Mouse (Mus musculus): Measurements from ENCODE around the gene Icam2. TPM values are rescaled to one million over a fixed set of nuclear protein-coding genes. Genes with fewer than 3 reads are reported as not detected.

Icam2 gene
- polyA plus RNA-seq, 1 experiment from 2014 or later: 41.6 TPM

- Histone ChIP-seq H3K9me3 (ENCODE audit: control insufficient read depth, low read length) (no peaks in the 10 kb centered on the region), H3K27me3 (replicated peaks; ENCODE audit: control insufficient read depth, insufficient read depth, low read length) (no peaks in the 10 kb centered on the region), H3K27ac (ENCODE audit: low read depth) (no peak overlapping the region), H3K36me3 (ENCODE audit: control insufficient read depth, insufficient read depth, low read length) (peaks cover 8% of the 10 kb centered on the region; the same call in 1 of the 2 replicates), H3K4me1 (replicated peaks; ENCODE audit: control insufficient read depth, insufficient read depth, low read length) (no peaks in the 10 kb centered on the region), H3K4me2 (ENCODE audit: low read length) (no peak overlapping the region), H3K9ac (ENCODE audit: low read length) (no peak overlapping the region), H3K4me3 (ENCODE audit: low read depth, low read length) (no peak overlapping the region)
- no peak for ATAC-seq (replicated peaks; ENCODE audit: low FRiP score, low TSS enrichment, low read depth)
- no peak for DNase-seq (ENCODE audit: low spot score)
- 65% methylated on average over 9 of the region's 9 CpGs for WGBS
Measured at GRCm38 (mm10) chr11:106419262-106420102, 31.6 kb upstream of the Icam2 start.

DNA sequence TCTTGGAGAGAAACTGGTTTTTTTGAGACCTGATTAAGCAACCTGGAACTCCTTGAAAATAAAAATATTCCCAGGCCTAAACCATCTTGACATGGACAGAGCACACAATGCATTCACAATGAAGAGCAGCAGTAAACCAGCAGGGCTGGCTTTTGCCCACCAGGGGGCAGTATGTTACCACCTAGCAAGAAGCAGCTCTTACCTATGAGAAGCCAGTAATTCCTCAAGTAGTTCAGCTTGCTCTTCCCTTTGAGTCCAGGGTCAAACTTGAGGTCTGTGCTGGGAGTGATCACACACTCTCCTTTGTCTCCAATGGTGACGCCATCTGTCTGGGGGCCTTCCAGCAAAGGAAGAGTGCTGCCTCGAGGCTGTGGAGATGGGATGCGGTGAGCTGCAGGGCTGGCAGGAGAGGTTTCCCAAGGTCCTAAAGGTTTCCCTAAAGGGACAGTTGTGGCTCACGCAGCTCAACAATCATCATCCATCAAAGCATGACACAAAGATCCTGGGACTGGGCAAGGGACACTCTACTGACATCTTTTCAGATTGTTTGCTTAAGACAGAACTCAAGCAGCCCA, 30.8 kb upstream of the Icam2 start:
- Histone ChIP-seq H3K4me2 (ENCODE audit: low read length) (no peak overlapping the region), H3K9me3 (ENCODE audit: control insufficient read depth, low read length) (no peaks in the 10 kb centered on the region), H3K4me3 (ENCODE audit: low read depth, low read length) (no peak overlapping the region), H3K27ac (ENCODE audit: low read depth) (no peak overlapping the region), H3K4me1 (replicated peaks; ENCODE audit: control insufficient read depth, insufficient read depth, low read length) (no peaks in the 10 kb centered on the region), H3K9ac (ENCODE audit: low read length) (no peak overlapping the region), H3K27me3 (replicated peaks; ENCODE audit: control insufficient read depth, insufficient read depth, low read length) (no peaks in the 10 kb centered on the region), H3K36me3 (ENCODE audit: control insufficient read depth, insufficient read depth, low read length) (peaks cover 11% of the 10 kb centered on the region)
- DNase-seq (ENCODE audit: low spot score): peak; percentile 92
- peak; percentile 74; the same call in 1 of the 2 replicates for ATAC-seq (replicated peaks; ENCODE audit: low FRiP score, low TSS enrichment, low read depth)
- 34% methylated on average over 4 of the region's 4 CpGs for WGBS

DNA sequence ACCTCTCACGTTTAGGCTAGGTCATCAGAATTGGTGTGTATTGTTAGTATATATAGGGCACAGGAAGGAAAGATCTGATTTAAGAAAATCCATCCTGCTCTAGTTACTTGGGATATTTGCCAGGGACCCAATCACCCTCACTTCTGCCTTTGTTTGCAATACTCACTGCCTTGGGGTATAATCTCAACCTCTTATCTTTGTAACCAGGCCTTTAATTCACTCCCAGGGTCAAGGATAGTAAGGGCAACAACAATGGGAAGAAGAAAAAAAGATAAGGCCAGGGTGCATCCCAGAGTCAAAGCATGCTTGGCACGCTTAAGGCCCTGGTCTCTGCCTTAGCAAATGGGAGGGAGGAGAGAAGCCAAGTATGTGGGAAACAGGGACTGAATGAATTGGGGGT, 30.0 kb upstream of the Icam2 start:
- H3K36me3 ChIP-seq (ENCODE audit: control insufficient read depth, insufficient read depth, low read length): peaks cover 8% of the 10 kb centered on the region
- no peak for ATAC-seq (replicated peaks; ENCODE audit: low FRiP score, low TSS enrichment, low read depth)
- H3K27me3 ChIP-seq (replicated peaks; ENCODE audit: control insufficient read depth, insufficient read depth, low read length): no peaks in the 10 kb centered on the region
- DNase-seq (ENCODE audit: low spot score): no peak
- H3K27ac ChIP-seq (ENCODE audit: low read depth): no peak overlapping the region
- H3K4me3 ChIP-seq (ENCODE audit: low read depth, low read length): no peak overlapping the region
- H3K4me2 ChIP-seq (ENCODE audit: low read length): no peak overlapping the region
- H3K4me1 ChIP-seq (replicated peaks; ENCODE audit: control insufficient read depth, insufficient read depth, low read length): no peaks in the 10 kb centered on the region
- H3K9me3 ChIP-seq (ENCODE audit: control insufficient read depth, low read length): no peaks in the 10 kb centered on the region
- WGBS: 86% methylated on average over 2 of the region's 2 CpGs
- no peak overlapping the region for H3K9ac ChIP-seq (ENCODE audit: low read length)

DNA sequence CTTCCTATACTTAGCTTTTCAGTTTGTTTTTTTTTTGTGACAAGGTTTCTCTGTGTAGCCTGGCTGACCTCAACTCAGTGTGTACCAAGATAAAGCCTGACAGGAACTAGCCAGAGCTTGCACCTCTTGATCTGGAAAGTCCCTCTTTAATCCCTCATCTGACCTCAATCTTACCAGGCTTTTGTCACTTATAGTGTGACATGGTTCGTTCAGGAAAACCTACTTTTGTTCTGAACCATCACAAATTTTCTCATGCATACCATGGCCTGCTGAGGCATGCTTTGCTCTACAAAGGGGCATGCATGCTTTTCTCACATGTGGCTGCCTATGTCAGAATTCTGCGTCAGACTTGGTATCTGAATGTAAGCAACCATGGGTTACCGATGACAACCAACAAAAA, 28.5 kb upstream of the Icam2 start:
- WGBS: 82% methylated on average over 3 of the region's 3 CpGs
- H3K27ac ChIP-seq (ENCODE audit: low read depth): no peak overlapping the region
- H3K27me3 ChIP-seq (replicated peaks; ENCODE audit: control insufficient read depth, insufficient read depth, low read length): no peaks in the 10 kb centered on the region
- H3K4me3 ChIP-seq (ENCODE audit: low read depth, low read length): no peak overlapping the region
- H3K9me3 ChIP-seq (ENCODE audit: control insufficient read depth, low read length): no peaks in the 10 kb centered on the region
- peaks cover 7% of the 10 kb centered on the region for H3K36me3 ChIP-seq (ENCODE audit: control insufficient read depth, insufficient read depth, low read length)
- no peak overlapping the region for H3K4me2 ChIP-seq (ENCODE audit: low read length)
- no peak overlapping the region for H3K9ac ChIP-seq (ENCODE audit: low read length)
- DNase-seq (ENCODE audit: low spot score) (no peak), ATAC-seq (replicated peaks; ENCODE audit: low FRiP score, low TSS enrichment, low read depth) (no peak)
- H3K4me1 ChIP-seq (replicated peaks; ENCODE audit: control insufficient read depth, insufficient read depth, low read length): no peaks in the 10 kb centered on the region

GRCm38 (mm10) chr11:106412641-106413360, 24.9 kb upstream of the Icam2 start:
- H3K4me1 ChIP-seq (replicated peaks; ENCODE audit: control insufficient read depth, insufficient read depth, low read length): no peaks in the 10 kb centered on the region
- no peak for DNase-seq (ENCODE audit: low spot score)
- H3K9ac ChIP-seq (ENCODE audit: low read length): no peak overlapping the region
- ATAC-seq (replicated peaks; ENCODE audit: low FRiP score, low TSS enrichment, low read depth): no peak
- 95% methylated on average over 3 of the region's 3 CpGs for WGBS
- H3K36me3 ChIP-seq (ENCODE audit: control insufficient read depth, insufficient read depth, low read length): peaks cover 17% of the 10 kb centered on the region
- H3K27ac ChIP-seq (ENCODE audit: low read depth): no peak overlapping the region
- no peak overlapping the region for H3K4me3 ChIP-seq (ENCODE audit: low read depth, low read length)
- no peak overlapping the region for H3K4me2 ChIP-seq (ENCODE audit: low read length)
- H3K9me3 ChIP-seq (ENCODE audit: control insufficient read depth, low read length): no peaks in the 10 kb centered on the region
- H3K27me3 ChIP-seq (replicated peaks; ENCODE audit: control insufficient read depth, insufficient read depth, low read length): no peaks in the 10 kb centered on the region

DNA sequence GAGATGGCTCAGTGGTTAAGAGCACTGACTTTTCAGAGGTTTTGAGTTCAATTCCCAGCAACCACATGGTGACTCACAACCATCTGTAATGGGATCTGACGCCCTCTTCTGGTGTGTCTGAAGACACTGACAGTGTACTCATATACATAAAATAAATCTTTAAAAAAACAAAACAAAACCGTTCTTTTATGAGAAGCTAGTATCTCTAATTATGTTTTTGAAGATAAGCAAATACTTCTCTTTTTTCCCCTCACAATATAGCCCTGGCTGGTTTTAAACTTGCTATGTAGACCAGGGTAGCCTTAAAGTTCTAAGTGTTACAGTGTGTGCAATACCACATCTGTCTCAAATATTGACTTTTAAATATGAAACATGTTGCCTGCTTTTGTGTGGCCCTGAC, 23.3 kb upstream of the Icam2 start:
- Histone ChIP-seq H3K9me3 (ENCODE audit: control insufficient read depth, low read length) (no peaks in the 10 kb centered on the region), H3K36me3 (ENCODE audit: control insufficient read depth, insufficient read depth, low read length) (peaks cover 31% of the 10 kb centered on the region), H3K4me1 (replicated peaks; ENCODE audit: control insufficient read depth, insufficient read depth, low read length) (no peaks in the 10 kb centered on the region), H3K27me3 (replicated peaks; ENCODE audit: control insufficient read depth, insufficient read depth, low read length) (no peaks in the 10 kb centered on the region), H3K4me2 (ENCODE audit: low read length) (no peak overlapping the region), H3K4me3 (ENCODE audit: low read depth, low read length) (no peak overlapping the region), H3K9ac (ENCODE audit: low read length) (no peak overlapping the region), H3K27ac (ENCODE audit: low read depth) (no peak overlapping the region)
- DNase-seq (ENCODE audit: low spot score) (no peak), ATAC-seq (replicated peaks; ENCODE audit: low FRiP score, low TSS enrichment, low read depth) (no peak)
- WGBS: 91% methylated on average over 2 of the region's 2 CpGs

- no peaks in the 10 kb centered on the region for H3K4me1 ChIP-seq (replicated peaks; ENCODE audit: control insufficient read depth, insufficient read depth, low read length)
- peaks cover 37% of the 10 kb centered on the region for H3K36me3 ChIP-seq (ENCODE audit: control insufficient read depth, insufficient read depth, low read length)
- ATAC-seq (replicated peaks; ENCODE audit: low FRiP score, low TSS enrichment, low read depth): no peak
- H3K27me3 ChIP-seq (replicated peaks; ENCODE audit: control insufficient read depth, insufficient read depth, low read length): no peaks in the 10 kb centered on the region
- no peak overlapping the region for H3K4me2 ChIP-seq (ENCODE audit: low read length)
- no peaks in the 10 kb centered on the region for H3K9me3 ChIP-seq (ENCODE audit: control insufficient read depth, low read length)
- H3K9ac ChIP-seq (ENCODE audit: low read length): no peak overlapping the region
- DNase-seq (ENCODE audit: low spot score): no peak
- H3K4me3 ChIP-seq (ENCODE audit: low read depth, low read length): no peak overlapping the region
- 85% methylated on average over 3 of the region's 3 CpGs for WGBS
- no peak overlapping the region for H3K27ac ChIP-seq (ENCODE audit: low read depth)
Measured at GRCm38 (mm10) chr11:106410507-106410906, 22.6 kb upstream of the Icam2 start.

DNA sequence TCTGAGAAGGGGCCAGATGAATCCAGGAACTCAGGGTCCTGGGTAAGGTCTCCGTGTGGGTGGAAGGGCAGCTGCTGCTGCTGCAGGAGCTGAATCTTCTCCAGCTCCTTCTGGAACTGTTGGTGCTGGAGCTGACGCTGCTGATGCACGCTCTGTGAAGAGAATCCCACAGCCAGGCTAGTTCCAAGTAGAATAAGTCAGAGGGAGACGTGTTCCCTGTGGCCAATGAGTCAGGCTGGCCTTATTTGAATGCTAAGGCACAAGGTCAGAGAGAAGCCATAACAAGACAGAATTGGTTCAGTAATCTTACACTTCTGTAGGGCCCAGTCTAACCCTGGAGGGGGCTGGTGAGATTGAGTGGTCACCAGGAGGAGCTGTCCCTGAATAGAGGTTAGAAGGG, 22.1 kb upstream of the Icam2 start:
- H3K9ac ChIP-seq (ENCODE audit: low read length): no peak overlapping the region
- H3K27ac ChIP-seq (ENCODE audit: low read depth): no peak overlapping the region
- ATAC-seq (replicated peaks; ENCODE audit: low FRiP score, low TSS enrichment, low read depth): no peak
- no peak overlapping the region for H3K4me2 ChIP-seq (ENCODE audit: low read length)
- peaks cover 41% of the 10 kb centered on the region for H3K36me3 ChIP-seq (ENCODE audit: control insufficient read depth, insufficient read depth, low read length)
- H3K9me3 ChIP-seq (ENCODE audit: control insufficient read depth, low read length): no peaks in the 10 kb centered on the region
- H3K27me3 ChIP-seq (replicated peaks; ENCODE audit: control insufficient read depth, insufficient read depth, low read length): no peaks in the 10 kb centered on the region
- no peak for DNase-seq (ENCODE audit: low spot score)
- no peaks in the 10 kb centered on the region for H3K4me1 ChIP-seq (replicated peaks; ENCODE audit: control insufficient read depth, insufficient read depth, low read length)
- H3K4me3 ChIP-seq (ENCODE audit: low read depth, low read length): no peak overlapping the region
- 57% methylated on average over 4 of the region's 4 CpGs for WGBS
